ENCODE assay signal across 31 mouse cellular contexts in genomic region chr7:120093033-120093432, GRCm38 (mm10). TPM values are rescaled to one million over a fixed set of nuclear protein-coding genes. Genes with fewer than 3 reads are reported as not detected.
DNase-seq lines count a peak whose midpoint lies in the region; ATAC-seq lines count a peak whose summit lies in the region.
"Had no signal": no experiment of that assay in that cellular context is flagged by ENCODE, and none has a peak within 500 bp of the region (broad histone marks: within the 10 kb centered on the region; RNA-seq: fewer than 3 reads in every experiment).

No protein-coding gene starts in this region.

- H3K27ac ChIP-seq in embryonic facial prominence, embryonic 11.5 days (replicated peaks; ENCODE audit: low read depth, low read length) = no peak overlapping the region
- H3K27ac ChIP-seq in embryonic facial prominence, embryonic 10.5 days (replicated peaks) = no peak overlapping the region
- no peak overlapping the region for H3K27ac ChIP-seq in midbrain, embryonic 10.5 days (replicated peaks)
- no peak overlapping the region for H3K27ac ChIP-seq in midbrain, embryonic 11.5 days (ENCODE audit: low read depth, low read length)
- H3K27ac ChIP-seq in midbrain, embryonic 14.5 days (replicated peaks; ENCODE audit: low read depth, low read length) = no peak overlapping the region
- H3K27ac ChIP-seq: heart, embryonic 10.5 days; heart, embryonic 15.5 days; hindbrain, embryonic 12.5 days; liver, embryonic 14.5 days; macrophage; neural tube, embryonic 12.5 days had no signal

- no peaks in the 10 kb centered on the region for H3K9me3 ChIP-seq in embryonic facial prominence, embryonic 11.5 days (replicated peaks; ENCODE audit: control insufficient read depth, low read length)
- H3K9me3 ChIP-seq in embryonic facial prominence, embryonic 10.5 days = no peaks in the 10 kb centered on the region
- no peaks in the 10 kb centered on the region for H3K9me3 ChIP-seq in midbrain, embryonic 10.5 days (replicated peaks)
- H3K9me3 ChIP-seq in midbrain, embryonic 11.5 days (ENCODE audit: control insufficient read depth, low read length) = no peaks in the 10 kb centered on the region
- no peaks in the 10 kb centered on the region for H3K9me3 ChIP-seq in midbrain, embryonic 14.5 days (ENCODE audit: control insufficient read depth, low read length)
- H3K9me3 ChIP-seq: G1E; heart, embryonic 10.5 days; heart, embryonic 15.5 days; hindbrain, embryonic 12.5 days; neural tube, embryonic 12.5 days had no signal

- ATAC-seq in embryonic facial prominence, embryonic 11.5 days (replicated peaks; ENCODE audit: insufficient number of reproducible peaks, low FRiP score, low TSS enrichment, low read depth) = 0 out of 2 replicates have a peak, but pooled peaks have one; percentile 42
- ATAC-seq in midbrain, embryonic 11.5 days (ENCODE audit: low FRiP score) = no peak
- no peak for ATAC-seq in midbrain, embryonic 14.5 days (ENCODE audit: low FRiP score, low TSS enrichment)
- ATAC-seq: intestine, postnatal 0 days had no signal

- 24% methylated on average over 5 of the region's 5 CpGs for WGBS in embryonic facial prominence, embryonic 11.5 days
- 13% methylated on average over 5 of the region's 5 CpGs for WGBS in embryonic facial prominence, embryonic 10.5 days
- WGBS in midbrain, embryonic 10.5 days = 26% methylated on average over 5 of the region's 5 CpGs
- WGBS in midbrain, embryonic 11.5 days = 9% methylated on average over 5 of the region's 5 CpGs
- WGBS in midbrain, embryonic 14.5 days = 12% methylated on average over 5 of the region's 5 CpGs

- DNase-seq in embryonic facial prominence, embryonic 11.5 days (ENCODE audit: low spot score) = peak; percentile 26
- no peak for DNase-seq in embryonic facial prominence, embryonic 10.5 days (ENCODE audit: low spot score)
- DNase-seq in midbrain, embryonic 10.5 days (ENCODE audit: low spot score) = peak; percentile 33
- no peak for DNase-seq in midbrain, embryonic 11.5 days (ENCODE audit: low spot score, missing footprints)
- DNase-seq in midbrain, embryonic 14.5 days = peak; percentile 19
- no peak for DNase-seq in gastrocnemius, adult 18-20 months (ENCODE audit: low spot score)
- DNase-seq in thymus, postnatal 25 days = no peak
- DNase-seq: adrenal gland, postnatal 10 days; cerebellum, adult 11-12 months; cerebellum, adult 9-11 months; gastrocnemius, postnatal 14 days; heart, postnatal 36 days; kidney, adult 9 months; kidney, postnatal 10 days; layer of hippocampus, adult 9-11 months; liver; lung, adult 2 months; lung, postnatal 10 days; thymus, postnatal 14 days had no signal

- no peaks in the 10 kb centered on the region for H3K36me3 ChIP-seq in embryonic facial prominence, embryonic 11.5 days (replicated peaks; ENCODE audit: control insufficient read depth, insufficient read depth, low read depth, low read length)
- no peaks in the 10 kb centered on the region for H3K36me3 ChIP-seq in embryonic facial prominence, embryonic 10.5 days (replicated peaks)
- no peaks in the 10 kb centered on the region for H3K36me3 ChIP-seq in midbrain, embryonic 10.5 days
- H3K36me3 ChIP-seq in midbrain, embryonic 11.5 days (ENCODE audit: control insufficient read depth, insufficient read depth, low read length) = no peaks in the 10 kb centered on the region
- H3K36me3 ChIP-seq in midbrain, embryonic 14.5 days (ENCODE audit: control insufficient read depth, insufficient read depth, low read length) = no peaks in the 10 kb centered on the region
- H3K36me3 ChIP-seq: G1E; heart, embryonic 10.5 days; heart, embryonic 15.5 days; hindbrain, embryonic 12.5 days; neural tube, embryonic 12.5 days had no signal

- no peak overlapping the region for H3K9ac ChIP-seq in embryonic facial prominence, embryonic 11.5 days (replicated peaks; ENCODE audit: low read length)
- H3K9ac ChIP-seq in midbrain, embryonic 11.5 days (ENCODE audit: low read length) = no peak overlapping the region
- no peak overlapping the region for H3K9ac ChIP-seq in midbrain, embryonic 14.5 days (replicated peaks; ENCODE audit: low read length)
- H3K9ac ChIP-seq: heart, embryonic 15.5 days; hindbrain, embryonic 12.5 days; liver, embryonic 14.5 days; neural tube, embryonic 12.5 days had no signal

- no peaks in the 10 kb centered on the region for H3K27me3 ChIP-seq in embryonic facial prominence, embryonic 11.5 days (ENCODE audit: control insufficient read depth, insufficient read depth, low read length)
- H3K27me3 ChIP-seq in embryonic facial prominence, embryonic 10.5 days (replicated peaks; ENCODE audit: low read depth, poor library complexity, severe bottlenecking) = no peaks in the 10 kb centered on the region
- H3K27me3 ChIP-seq in midbrain, embryonic 10.5 days (ENCODE audit: low read depth, poor library complexity, severe bottlenecking) = peaks cover 19% of the 10 kb centered on the region
- H3K27me3 ChIP-seq in midbrain, embryonic 11.5 days (ENCODE audit: control insufficient read depth, insufficient read depth, low read length) = no peaks in the 10 kb centered on the region
- no peaks in the 10 kb centered on the region for H3K27me3 ChIP-seq in midbrain, embryonic 14.5 days (ENCODE audit: control insufficient read depth, insufficient read depth, low read length)
- H3K27me3 ChIP-seq: heart, embryonic 15.5 days; hindbrain, embryonic 12.5 days; neural tube, embryonic 12.5 days had no signal

- no peak overlapping the region for H3K4me2 ChIP-seq in embryonic facial prominence, embryonic 11.5 days (ENCODE audit: low read depth, low read length)
- no peak overlapping the region for H3K4me2 ChIP-seq in midbrain, embryonic 11.5 days
- H3K4me2 ChIP-seq in midbrain, embryonic 14.5 days (ENCODE audit: low read length) = no peak overlapping the region
- H3K4me2 ChIP-seq: heart, embryonic 15.5 days; hindbrain, embryonic 12.5 days; neural tube, embryonic 12.5 days had no signal

- H3K4me1 ChIP-seq in embryonic facial prominence, embryonic 11.5 days (ENCODE audit: control insufficient read depth, insufficient read depth, low read length) = no peaks in the 10 kb centered on the region
- peaks cover 12% of the 10 kb centered on the region; the same call in 1 of the 2 replicates for H3K4me1 ChIP-seq in embryonic facial prominence, embryonic 10.5 days
- H3K4me1 ChIP-seq in midbrain, embryonic 10.5 days = peaks cover 11% of the 10 kb centered on the region
- H3K4me1 ChIP-seq in midbrain, embryonic 11.5 days (ENCODE audit: control insufficient read depth, insufficient read depth, low read length) = no peaks in the 10 kb centered on the region
- H3K4me1 ChIP-seq in midbrain, embryonic 14.5 days (ENCODE audit: control insufficient read depth, insufficient read depth, low read length) = no peaks in the 10 kb centered on the region
- H3K4me1 ChIP-seq: heart, embryonic 10.5 days; hindbrain, embryonic 12.5 days; neural tube, embryonic 12.5 days had no signal

- no peak overlapping the region for H3K4me3 ChIP-seq in embryonic facial prominence, embryonic 11.5 days (ENCODE audit: low read depth, low read length)
- no peak overlapping the region for H3K4me3 ChIP-seq in embryonic facial prominence, embryonic 10.5 days
- H3K4me3 ChIP-seq in midbrain, embryonic 10.5 days = no peak overlapping the region
- no peak overlapping the region for H3K4me3 ChIP-seq in midbrain, embryonic 11.5 days (ENCODE audit: low read depth, low read length)
- no peak overlapping the region for H3K4me3 ChIP-seq in midbrain, embryonic 14.5 days (replicated peaks; ENCODE audit: low read depth, low read length)
- H3K4me3 ChIP-seq: heart, embryonic 10.5 days; heart, embryonic 15.5 days; hindbrain, embryonic 12.5 days; myocyte; neural tube, embryonic 12.5 days had no signal

RNA-seq across cellular contexts. Expression of gene Dnah3, which starts 2.0 kb away (rescaled TPM):
- not detected in 2 replicates for polyA plus RNA-seq in embryonic facial prominence, embryonic 11.5 days (2014; fragmentation: Nextera tagmentation; extraction: Ambion mirVana)
- polyA plus RNA-seq in embryonic facial prominence, embryonic 10.5 days (2016; fragmentation: Nextera tagmentation; extraction: Ambion mirVana) = not detected in 2 replicates
- not detected in 2 replicates for polyA plus RNA-seq in midbrain, embryonic 10.5 days (2016; fragmentation: Nextera tagmentation; extraction: Ambion mirVana)
- polyA plus RNA-seq in midbrain, embryonic 11.5 days (2014; fragmentation: Nextera tagmentation; extraction: Ambion mirVana) = 0.03 TPM in 1 of 2 replicates, not detected in the other
- 0.04 TPM in 1 of 2 replicates, not detected in the other for polyA plus RNA-seq in midbrain, embryonic 14.5 days (2014; fragmentation: Nextera tagmentation; extraction: Ambion mirVana)
- under 1 TPM; 0.02 to 0.30 TPM for total RNA-seq in gastrocnemius, adult 18-20 months (2021)
- total RNA-seq: gastrocnemius, postnatal 14 days; granulocyte monocyte progenitor cell, adult 5-6 weeks; heart, postnatal 36 days had no signal
- polyA plus RNA-seq: G1E; heart, embryonic 10.5 days; intestine, postnatal 0 days; limb, embryonic 11.5 days; liver, embryonic 14.5 days; macrophage; neural tube, embryonic 12.5 days had no signal

RNA-seq across cellular contexts. Expression of gene Tmem159, which starts 9.1 kb away (rescaled TPM):
- 26.7 and 27.6 TPM in 2 replicates for polyA plus RNA-seq in embryonic facial prominence, embryonic 11.5 days (2014; fragmentation: Nextera tagmentation; extraction: Ambion mirVana)
- 26.0 and 27.8 TPM in 2 replicates for polyA plus RNA-seq in embryonic facial prominence, embryonic 10.5 days (2016; fragmentation: Nextera tagmentation; extraction: Ambion mirVana)
- 23.9 and 25.9 TPM in 2 replicates for polyA plus RNA-seq in midbrain, embryonic 10.5 days (2016; fragmentation: Nextera tagmentation; extraction: Ambion mirVana)
- polyA plus RNA-seq in midbrain, embryonic 11.5 days (2014; fragmentation: Nextera tagmentation; extraction: Ambion mirVana) = 23.2 and 23.6 TPM in 2 replicates
- polyA plus RNA-seq in midbrain, embryonic 14.5 days (2014; fragmentation: Nextera tagmentation; extraction: Ambion mirVana) = 9.5 and 33.7 TPM in 2 replicates
- total RNA-seq in gastrocnemius, adult 18-20 months (2021) = 10 to 100 TPM; 11.4 to 17.4 TPM
- total RNA-seq: G1E had no signal
- polyA plus RNA-seq: G1E had no signal

RNA-seq across cellular contexts. Expression of gene Zp2, which starts 52.1 kb away (rescaled TPM):
- polyA plus RNA-seq in embryonic facial prominence, embryonic 11.5 days (2014; fragmentation: Nextera tagmentation; extraction: Ambion mirVana) = 0.21 TPM in 1 of 2 replicates, not detected in the other
- polyA plus RNA-seq in embryonic facial prominence, embryonic 10.5 days (2016; fragmentation: Nextera tagmentation; extraction: Ambion mirVana) = 0.06 and 0.16 TPM in 2 replicates
- not detected in 2 replicates for polyA plus RNA-seq in midbrain, embryonic 10.5 days (2016; fragmentation: Nextera tagmentation; extraction: Ambion mirVana)
- not detected in 2 replicates for polyA plus RNA-seq in midbrain, embryonic 11.5 days (2014; fragmentation: Nextera tagmentation; extraction: Ambion mirVana)
- not detected in 2 replicates for polyA plus RNA-seq in midbrain, embryonic 14.5 days (2014; fragmentation: Nextera tagmentation; extraction: Ambion mirVana)
- under 1 TPM; 0.09 to 0.43 TPM for total RNA-seq in gastrocnemius, adult 18-20 months (2021)
- total RNA-seq: granulocyte monocyte progenitor cell, adult 5-6 weeks had no signal
- polyA plus RNA-seq: G1E; heart, embryonic 10.5 days; hindbrain, embryonic 12.5 days; limb, embryonic 11.5 days; liver, embryonic 14.5 days; macrophage; neural tube, embryonic 12.5 days; stomach, embryonic 14.5 days had no signal

Comparison
In these comparisons a context has a peak if more than half of its experiments do, and no peak if none do; other contexts are left out.
1. DNase-seq: peak in embryonic facial prominence, embryonic 11.5 days (single experiment), midbrain, embryonic 10.5 days (single experiment) and midbrain, embryonic 14.5 days (single experiment); none in embryonic facial prominence, embryonic 10.5 days (single experiment), midbrain, embryonic 11.5 days (single experiment), gastrocnemius, adult 18-20 months (single experiment) and thymus, postnatal 25 days (single experiment).